Mouse (Mus musculus) liver, adult 2 months (tissue): Measurements from ENCODE around the gene Slain2.

Experiments used
- CTCF ChIP-seq: fragments of 200-500 bp; IDR thresholded peaks from 2 replicates; pipeline ENCODE4 v1.5.1; 2011; ENCODE audit warnings: low read depth, low read length, control low read depth
- POLR2A ChIP-seq: fragments of 200-500 bp; IDR thresholded peaks from 2 replicates; pipeline ENCODE4 v1.6.1; 2011; ENCODE audit warnings: low read length, control low read depth; ENCODE audit not compliant: insufficient read depth; ENCODE audit errors: extremely low read depth

DNA sequence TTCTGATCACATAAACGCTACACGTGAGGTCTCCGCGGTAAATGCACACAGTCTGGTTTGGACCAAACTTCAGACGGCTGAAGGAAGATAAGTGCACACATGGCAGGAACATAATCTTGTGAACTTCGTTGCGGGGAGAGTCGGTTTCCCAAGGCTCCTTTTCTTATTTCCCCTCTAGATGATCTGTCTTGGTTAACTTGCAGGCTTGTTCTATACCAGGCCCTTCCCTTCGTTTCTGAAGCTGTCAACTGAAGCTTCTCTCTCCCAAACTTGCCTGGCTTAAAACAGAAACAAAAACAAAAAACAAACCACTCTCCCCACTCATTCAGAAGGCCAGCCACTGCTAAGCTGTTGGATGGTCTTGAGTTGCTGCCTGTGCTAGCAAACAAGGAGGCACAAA is 100.6 kb downstream of the Slain2 start:
- TF ChIP-seq CTCF (no peak), POLR2A (no peak)
